ENCODE assay signal across 8 mouse cellular contexts in the genomic region with DNA sequence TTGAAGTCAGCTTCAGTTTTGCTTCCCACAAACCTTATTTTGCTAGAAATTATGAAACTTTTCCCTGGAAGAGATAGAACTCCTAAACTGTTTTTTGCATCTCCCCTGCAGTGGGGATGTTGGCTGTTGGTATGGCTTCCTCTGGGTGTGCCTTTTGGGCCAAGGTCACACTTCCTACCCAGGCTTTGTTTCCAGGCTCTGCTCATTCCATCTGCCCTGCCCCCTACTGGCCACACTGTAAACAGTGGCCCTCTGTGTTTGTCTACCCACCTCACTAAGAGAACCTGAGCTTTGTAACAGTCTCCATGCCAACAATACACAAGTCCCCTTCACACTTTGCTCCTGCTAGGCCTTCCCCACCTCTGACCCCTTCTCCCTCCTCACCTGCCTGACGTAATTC. TPM values are rescaled to one million over a fixed set of nuclear protein-coding genes. Genes with fewer than 3 reads are reported as not detected.
DNase-seq lines count a peak whose midpoint lies in the region; ATAC-seq and TF ChIP-seq lines count a peak whose summit lies in the region.

No protein-coding gene starts in this region.

- DNase-seq in left cerebral cortex, postnatal 4 days, result peak; percentile 37
- DNase-seq in left cerebral cortex, adult 9 months (ENCODE audit: low spot score in 2 of 2), result no peak
- DNase-seq in T-cell, adult 2 months (ENCODE audit: low spot score), result peak; percentile 74
- DNase-seq in embryo, embryonic 11.5 days (ENCODE audit: low read depth, low spot score), result peak; percentile 24
- peak; percentile 57 for DNase-seq in liver, postnatal 0 days
- DNase-seq in splenic B cell, adult 2 months (ENCODE audit: low read depth, low spot score), result peak; percentile 66
- no peak for DNase-seq in right cerebral cortex, adult 18-20 months

- no peak for TF ChIP-seq EP300 in liver, postnatal 0 days (IDR thresholded peaks at IDR 0.05; ENCODE audit: low read depth)

- no peak overlapping the region for H3K4me3 ChIP-seq in liver, postnatal 0 days (ENCODE audit: low read depth, low read length)

- WGBS in liver, postnatal 0 days (ENCODE audit: insufficient replicate concordance), result 61% methylated on average over 1 of the region's 1 CpGs

- no peaks in the 10 kb centered on the region; the same call in none of the 2 replicates for H3K36me3 ChIP-seq in liver, postnatal 0 days (replicated peaks; ENCODE audit: insufficient read depth, low read length)
- H3K36me3 ChIP-seq in splenic B cell, adult 2 months (ENCODE audit: control insufficient read depth, insufficient read depth, low read length, poor library complexity, severe bottlenecking), result peaks cover 20% of the 10 kb centered on the region

- no peaks in the 10 kb centered on the region for H3K9me3 ChIP-seq in liver, postnatal 0 days (ENCODE audit: low read length)

- ATAC-seq in inflammation-experienced regulatory T-cells, adult 6 months, result peak; percentile 75
- ATAC-seq in liver, postnatal 0 days, result peak; percentile 50

- no peak overlapping the region for H3K4me2 ChIP-seq in liver, postnatal 0 days (ENCODE audit: low read depth, low read length)

- 0 out of 2 replicates have a peak, but pooled peaks cover 3% of the 10 kb centered on the region for H3K4me1 ChIP-seq in liver, postnatal 0 days (ENCODE audit: insufficient read depth)

- no peak overlapping the region for H3K27ac ChIP-seq in liver, postnatal 0 days (ENCODE audit: low read depth)

- TF ChIP-seq CTCF in liver, postnatal 0 days (IDR thresholded peaks at IDR 0.05; ENCODE audit: low read depth), result peak; percentile 79

- H3K27me3 ChIP-seq in liver, postnatal 0 days (ENCODE audit: insufficient read depth, low read length), result no peaks in the 10 kb centered on the region
- H3K27me3 ChIP-seq in splenic B cell, adult 2 months (ENCODE audit: control insufficient read depth, insufficient read depth, low read length, poor library complexity, severe bottlenecking), result no peaks in the 10 kb centered on the region

- intact Hi-C loops in left cerebral cortex, postnatal 4 days (cut with DNase I), result no loop called here

- no peak overlapping the region for H3K9ac ChIP-seq in liver, postnatal 0 days (replicated peaks)

RNA-seq across cellular contexts. Expression of a gene that starts 44.8 kb away (rescaled TPM):
- not detected for total RNA-seq in left cerebral cortex, postnatal 4 days (2021)
- polyA plus RNA-seq in inflammation-experienced regulatory T-cells, adult 6 months (2017; shearing (Covaris generic)), result 1 to 10 TPM; 2.1 to 9.6 (median 8.8) TPM
- polyA plus RNA-seq in liver, postnatal 0 days (2015; fragmentation: Nextera tagmentation; extraction: Ambion mirVana), result 0.13 TPM in 2 replicates

Comparison
In these comparisons a context has a peak if more than half of its experiments do, and no peak if none do; other contexts are left out.
1. DNase-seq: peak in left cerebral cortex, postnatal 4 days (single experiment), T-cell, adult 2 months (single experiment), embryo, embryonic 11.5 days (single experiment), liver, postnatal 0 days (single experiment) and splenic B cell, adult 2 months (single experiment); none in left cerebral cortex, adult 9 months (0 of 2) and right cerebral cortex, adult 18-20 months (single experiment).